Mouse (Mus musculus): ENCODE results near the gene Dcdc2c. TPM values are rescaled to one million over a fixed set of nuclear protein-coding genes. Genes with fewer than 3 reads are reported as not detected.

Gene Dcdc2c
- total RNA-seq (2014; rRNA removed) = not detected in 2 replicates
- polyA plus RNA-seq (2012; rRNA removed) = not detected in 2 replicates

GRCm38 (mm10) chr12:28552299-28552698, at the start of gene Dcdc2c:
Gene Dcdc2c, minus strand, starts transcription at chr12:28552399.
- H3K4me3 ChIP-seq (ENCODE audit: insufficient read depth, low read depth, low read length) = no peak within 1 kb of the TSS
- 51% methylated on average over 15 of the region's 15 CpGs for WGBS
- no peak within 1 kb of the TSS for H3K27ac ChIP-seq (replicated peaks; ENCODE audit: insufficient read depth, low read depth, low read length)
- H3K79me2 ChIP-seq (ENCODE audit: control insufficient read depth, insufficient read depth, low read length) = no peaks in the 10 kb centered on the region
- DNase-seq (ENCODE audit: extremely low read depth, low read depth, low spot score) = no peak
- TF ChIP-seq CTCF (IDR thresholded peaks at IDR 0.05; ENCODE audit: low read depth, low read length) (no peak), POLR2A (IDR thresholded peaks at IDR 0.05; ENCODE audit: extremely low read depth, insufficient read depth, low read length) (no peak)
- H3K9ac ChIP-seq (ENCODE audit: low read depth, low read length) = no peak within 1 kb of the TSS
- H3K4me1 ChIP-seq (ENCODE audit: control insufficient read depth, insufficient read depth, low read length) = no peaks in the 10 kb centered on the region
- H3K36me3 ChIP-seq (ENCODE audit: control insufficient read depth, insufficient read depth, low read length) = no peaks in the 10 kb centered on the region
- no peaks in the 10 kb centered on the region for H3K27me3 ChIP-seq (ENCODE audit: control insufficient read depth, insufficient read depth, low read length)

GRCm38 (mm10) chr12:28598526-28598991, 46.4 kb upstream of the Dcdc2c start:
- Histone ChIP-seq H3K4me3 (ENCODE audit: insufficient read depth, low read depth, low read length) (no peak overlapping the region), H3K4me1 (ENCODE audit: control insufficient read depth, insufficient read depth, low read length) (no peaks in the 10 kb centered on the region), H3K79me2 (ENCODE audit: control insufficient read depth, insufficient read depth, low read length) (no peaks in the 10 kb centered on the region), H3K27ac (replicated peaks; ENCODE audit: insufficient read depth, low read depth, low read length) (no peak overlapping the region), H3K36me3 (ENCODE audit: control insufficient read depth, insufficient read depth, low read length) (no peaks in the 10 kb centered on the region), H3K9ac (ENCODE audit: low read depth, low read length) (no peak overlapping the region), H3K27me3 (ENCODE audit: control insufficient read depth, insufficient read depth, low read length) (no peaks in the 10 kb centered on the region)
- WGBS = 77% methylated on average over 2 of the region's 2 CpGs
- TF ChIP-seq POLR2A (IDR thresholded peaks at IDR 0.05; ENCODE audit: extremely low read depth, insufficient read depth, low read length) (no peak), CTCF (IDR thresholded peaks at IDR 0.05; ENCODE audit: low read depth, low read length) (no peak)
- no peak for DNase-seq (ENCODE audit: extremely low read depth, low read depth, low spot score)

DNA sequence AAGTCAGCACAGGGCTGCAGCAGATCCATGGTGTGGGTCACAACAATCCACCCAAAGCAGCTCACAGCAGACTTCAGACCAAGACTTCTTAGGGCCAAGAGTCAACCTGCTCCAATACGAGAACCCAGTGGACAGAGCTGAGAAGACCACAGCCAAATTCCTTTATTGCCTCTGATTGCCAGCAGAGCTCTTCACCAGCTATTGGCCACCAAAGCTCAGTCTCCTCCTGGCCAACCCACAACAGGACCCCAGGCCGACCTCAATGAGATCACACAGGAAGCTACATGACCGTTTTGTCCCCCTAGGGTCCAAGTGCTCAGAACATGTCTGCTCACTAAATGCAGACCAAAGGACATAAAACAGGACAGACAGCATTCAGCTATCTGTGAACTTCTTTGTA, 45.9 kb upstream of the Dcdc2c start:
- TF ChIP-seq CTCF (IDR thresholded peaks at IDR 0.05; ENCODE audit: low read depth, low read length) (no peak), POLR2A (IDR thresholded peaks at IDR 0.05; ENCODE audit: extremely low read depth, insufficient read depth, low read length) (no peak)
- Histone ChIP-seq H3K4me1 (ENCODE audit: control insufficient read depth, insufficient read depth, low read length) (no peaks in the 10 kb centered on the region), H3K27me3 (ENCODE audit: control insufficient read depth, insufficient read depth, low read length) (no peaks in the 10 kb centered on the region), H3K79me2 (ENCODE audit: control insufficient read depth, insufficient read depth, low read length) (no peaks in the 10 kb centered on the region), H3K27ac (replicated peaks; ENCODE audit: insufficient read depth, low read depth, low read length) (no peak overlapping the region), H3K36me3 (ENCODE audit: control insufficient read depth, insufficient read depth, low read length) (no peaks in the 10 kb centered on the region), H3K4me3 (ENCODE audit: insufficient read depth, low read depth, low read length) (no peak overlapping the region), H3K9ac (ENCODE audit: low read depth, low read length) (no peak overlapping the region)
- DNase-seq (ENCODE audit: extremely low read depth, low read depth, low spot score) = no peak
- 67% methylated on average over 3 of the region's 3 CpGs for WGBS

DNA sequence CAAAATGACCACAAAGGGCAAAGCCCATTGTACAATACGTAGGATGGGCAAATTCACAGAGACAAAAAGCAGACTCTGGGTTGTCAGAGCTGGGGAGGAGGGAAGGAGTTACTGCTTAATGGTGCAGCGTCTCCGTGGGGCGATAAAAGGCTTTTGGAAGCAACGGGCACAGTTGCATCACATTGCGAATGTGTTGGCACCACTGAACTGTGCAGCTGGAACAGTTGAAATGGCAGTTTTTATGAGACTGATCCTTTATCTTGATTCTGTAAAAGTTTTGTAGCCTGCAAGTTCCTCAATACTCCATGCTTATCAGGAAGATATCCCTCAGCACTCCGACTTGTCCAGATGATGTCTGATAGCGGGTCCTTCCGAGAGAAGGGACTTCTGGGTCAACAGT, 45.5 kb upstream of the Dcdc2c start:
- Histone ChIP-seq H3K27ac (replicated peaks; ENCODE audit: insufficient read depth, low read depth, low read length) (no peak overlapping the region), H3K79me2 (ENCODE audit: control insufficient read depth, insufficient read depth, low read length) (no peaks in the 10 kb centered on the region), H3K4me1 (ENCODE audit: control insufficient read depth, insufficient read depth, low read length) (no peaks in the 10 kb centered on the region), H3K4me3 (ENCODE audit: insufficient read depth, low read depth, low read length) (no peak overlapping the region), H3K9ac (ENCODE audit: low read depth, low read length) (no peak overlapping the region), H3K36me3 (ENCODE audit: control insufficient read depth, insufficient read depth, low read length) (no peaks in the 10 kb centered on the region), H3K27me3 (ENCODE audit: control insufficient read depth, insufficient read depth, low read length) (no peaks in the 10 kb centered on the region)
- TF ChIP-seq CTCF (IDR thresholded peaks at IDR 0.05; ENCODE audit: low read depth, low read length) (no peak), POLR2A (IDR thresholded peaks at IDR 0.05; ENCODE audit: extremely low read depth, insufficient read depth, low read length) (no peak)
- 86% methylated on average over 9 of the region's 9 CpGs for WGBS
- no peak for DNase-seq (ENCODE audit: extremely low read depth, low read depth, low spot score)

GRCm38 (mm10) chr12:28596851-28597250, 44.7 kb upstream of the Dcdc2c start:
- H3K27ac ChIP-seq (replicated peaks; ENCODE audit: insufficient read depth, low read depth, low read length) = no peak overlapping the region
- DNase-seq (ENCODE audit: extremely low read depth, low read depth, low spot score) = no peak
- no peaks in the 10 kb centered on the region for H3K27me3 ChIP-seq (ENCODE audit: control insufficient read depth, insufficient read depth, low read length)

DNA sequence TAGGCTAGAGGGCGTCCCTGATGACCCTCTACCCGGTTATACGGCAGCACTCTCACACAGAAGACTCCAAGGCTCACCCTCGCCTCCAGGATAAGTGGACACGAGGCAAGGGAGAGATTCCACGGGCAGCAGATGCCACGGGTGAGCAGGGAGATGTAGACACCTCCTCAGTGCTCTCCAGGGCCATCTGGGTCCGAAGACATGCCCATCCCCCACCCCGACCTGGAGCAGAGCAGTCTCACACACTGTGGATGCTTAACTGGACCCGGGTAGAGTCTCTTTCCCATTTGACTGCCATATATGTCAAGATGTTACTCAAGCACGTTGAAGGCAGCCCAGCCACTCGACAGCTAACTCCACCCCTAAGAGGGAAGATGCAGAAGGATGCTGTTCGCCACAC, 38.2 kb upstream of the Dcdc2c start:
- no peak overlapping the region for H3K4me3 ChIP-seq (ENCODE audit: insufficient read depth, low read depth, low read length)
- no peaks in the 10 kb centered on the region for H3K27me3 ChIP-seq (ENCODE audit: control insufficient read depth, insufficient read depth, low read length)
- no peak for TF ChIP-seq CTCF (IDR thresholded peaks at IDR 0.05; ENCODE audit: low read depth, low read length)
- TF ChIP-seq POLR2A (IDR thresholded peaks at IDR 0.05; ENCODE audit: extremely low read depth, insufficient read depth, low read length) = no peak
- no peaks in the 10 kb centered on the region for H3K36me3 ChIP-seq (ENCODE audit: control insufficient read depth, insufficient read depth, low read length)
- no peak for DNase-seq (ENCODE audit: extremely low read depth, low read depth, low spot score)
- H3K9ac ChIP-seq (ENCODE audit: low read depth, low read length) = no peak overlapping the region
- H3K4me1 ChIP-seq (ENCODE audit: control insufficient read depth, insufficient read depth, low read length) = no peaks in the 10 kb centered on the region
- H3K27ac ChIP-seq (replicated peaks; ENCODE audit: insufficient read depth, low read depth, low read length) = no peak overlapping the region
- WGBS = 28% methylated on average over 13 of the region's 13 CpGs
- no peaks in the 10 kb centered on the region for H3K79me2 ChIP-seq (ENCODE audit: control insufficient read depth, insufficient read depth, low read length)

More at GRCm38 (mm10) chr12:28596851-28597250, 44.7 kb upstream of the Dcdc2c start:
- TF ChIP-seq CTCF (IDR thresholded peaks at IDR 0.05; ENCODE audit: low read depth, low read length) (no peak), POLR2A (IDR thresholded peaks at IDR 0.05; ENCODE audit: extremely low read depth, insufficient read depth, low read length) (no peak)
- Histone ChIP-seq H3K4me1 (ENCODE audit: control insufficient read depth, insufficient read depth, low read length) (no peaks in the 10 kb centered on the region), H3K4me3 (ENCODE audit: insufficient read depth, low read depth, low read length) (no peak overlapping the region), H3K36me3 (ENCODE audit: control insufficient read depth, insufficient read depth, low read length) (no peaks in the 10 kb centered on the region), H3K9ac (ENCODE audit: low read depth, low read length) (no peak overlapping the region), H3K79me2 (ENCODE audit: control insufficient read depth, insufficient read depth, low read length) (no peaks in the 10 kb centered on the region)
